Mouse (Mus musculus) forebrain, embryonic 11.5 days (tissue): ENCODE results near the gene Rad23a. TPM values are rescaled to one million over a fixed set of nuclear protein-coding genes. Genes with fewer than 3 reads are reported as not detected.

Source experiments
- ATAC-seq: fragments of 200-750 bp; cut with Nextera tagmentation; replicated peaks from 2 replicates; pipeline ENCODE4 v1.8.0; 2017; ENCODE audit warnings: moderate TSS enrichment; ENCODE audit not compliant: low FRiP score
- DNase-seq: peaks from one replicate; pipeline ENCODE4 v3.0.0-alpha.2; 2017; ENCODE audit warnings: low spot score
- H3K27ac ChIP-seq: fragments of 300-500 bp; sonication (generic); 2 replicates; pipeline ENCODE4 v1.5.1; 2014; ENCODE audit warnings: low read depth, low read length
- H3K27me3 ChIP-seq: fragments of 300-500 bp; sonication (generic); 2 replicates; pipeline ENCODE4 v1.6.1; 2014; ENCODE audit warnings: mild to moderate bottlenecking, low read length, mixed read lengths; ENCODE audit not compliant: control insufficient read depth, insufficient read depth
- H3K36me3 ChIP-seq: fragments of 300-500 bp; sonication (generic); 2 replicates; pipeline ENCODE4 v1.6.1; 2014; ENCODE audit warnings: mild to moderate bottlenecking, low read length, moderate library complexity, mixed read lengths; ENCODE audit not compliant: control insufficient read depth, insufficient read depth
- H3K4me1 ChIP-seq: fragments of 300-500 bp; sonication (generic); replicated peaks from 2 replicates; pipeline ENCODE4 v1.6.1; 2014; ENCODE audit warnings: low read length, mixed read lengths; ENCODE audit not compliant: control insufficient read depth, insufficient read depth
- H3K4me2 ChIP-seq: fragments of 300-500 bp; sonication (generic); 2 replicates; pipeline ENCODE4 v1.6.1; 2014; ENCODE audit warnings: low read depth, mild to moderate bottlenecking, low read length, moderate library complexity, mixed read lengths; ENCODE audit not compliant: severe bottlenecking
- H3K4me3 ChIP-seq: fragments of 300-500 bp; sonication (generic); 2 replicates; pipeline ENCODE4 v1.5.1; 2014; ENCODE audit warnings: low read depth, low read length
- H3K9ac ChIP-seq: fragments of 300-500 bp; sonication (generic); 2 replicates; pipeline ENCODE4 v1.6.1; 2014; ENCODE audit warnings: low read length
- H3K9me3 ChIP-seq: fragments of 300-500 bp; sonication (generic); 2 replicates; pipeline ENCODE4 v1.6.1; 2016; ENCODE audit warnings: low read length, mixed read lengths; ENCODE audit not compliant: control insufficient read depth
- WGBS: fragments of 180-500 bp; shearing (Covaris S2); extraction: QIAGEN DNeasy Blood & Tissue Kit; methylation state at CpG from one replicate; pipeline ENCODE4 v1.1.7; 2014; 5-methylcytosine and 5-hydroxymethylcytosine counted together
- polyA plus RNA-seq: library from polyadenylated mRNA; unstranded; fragments of >200 nt; fragmentation: Nextera tagmentation; extraction: Ambion mirVana; gene quantifications from 2 replicates; pipeline ENCODE4 v1.2.1, GENCODE M21; 2014

The Rad23a gene
- polyA plus RNA-seq, 1 experiment from 2014 or later: 110 TPM

DNA sequence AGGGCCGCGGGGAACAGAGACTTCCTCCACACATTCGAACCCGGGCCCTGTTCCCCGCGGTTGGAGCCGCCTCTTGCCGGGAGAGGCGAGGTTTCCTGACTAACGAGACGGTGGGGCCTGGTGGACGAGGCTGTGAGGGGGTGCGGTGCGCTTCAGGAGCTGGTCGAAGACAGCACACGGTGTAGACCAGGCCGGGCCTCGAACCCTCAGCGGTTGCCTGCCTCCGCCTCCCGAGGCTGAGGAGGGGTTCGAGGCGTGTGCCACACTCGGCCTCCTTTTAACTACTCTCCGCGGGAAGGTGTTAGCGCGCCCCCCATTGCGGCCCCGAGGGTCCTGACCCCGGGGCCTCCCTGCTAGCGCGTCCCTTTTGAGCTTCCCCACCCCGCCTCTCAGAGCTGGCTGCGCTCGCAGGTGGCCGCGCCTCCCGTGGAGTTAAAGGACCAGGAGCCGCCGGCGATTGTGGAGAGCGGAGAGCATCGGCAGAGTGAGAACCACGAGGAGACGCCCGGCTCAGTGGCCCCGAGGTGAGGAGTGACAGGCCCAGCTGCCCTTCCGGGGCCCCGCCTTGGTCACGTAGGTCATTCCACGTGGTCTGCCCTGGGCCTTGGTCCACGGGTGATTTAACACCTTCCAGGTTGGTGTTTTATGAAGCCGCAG, 32.0 kb upstream of the Rad23a start:
- Histone ChIP-seq H3K9me3 (no peaks in the 10 kb centered on the region), H3K27ac (no peak overlapping the region)
- 2% methylated on average over 53 of the region's 54 CpGs for WGBS

GRCm38 (mm10) chr8:84871376-84872308, 31.2 kb upstream of the Rad23a start, which contains the start of gene Syce2:
TSS of gene Syce2 (plus strand) at chr8:84872111.
- peak; percentile 76 for ATAC-seq
- Histone ChIP-seq H3K9me3 (no peaks in the 10 kb centered on the region), H3K27ac (no peak within 1 kb of the TSS), H3K4me3 (peak within 1 kb of the TSS; percentile 38), H3K27me3 (no peaks in the 10 kb centered on the region), H3K36me3 (peaks cover 6% of the 10 kb centered on the region), H3K4me1 (peaks cover 12% of the 10 kb centered on the region), H3K9ac (peak within 1 kb of the TSS; percentile 57), H3K4me2 (peak within 1 kb of the TSS; percentile 80)
- peak; percentile 89 for DNase-seq
- WGBS: 15% methylated on average over 44 of the region's 46 CpGs

More for the DNA sequence above, 32.0 kb upstream of the Rad23a start:
- DNase-seq: peak; percentile 77
- no peaks in the 10 kb centered on the region for H3K27me3 ChIP-seq
- ATAC-seq: peak; percentile 78
- H3K4me3 ChIP-seq: peak overlapping the region; percentile 38
- H3K4me2 ChIP-seq: peak overlapping the region; percentile 80
- peaks cover 12% of the 10 kb centered on the region for H3K4me1 ChIP-seq
- H3K36me3 ChIP-seq: peaks cover 6% of the 10 kb centered on the region; the same call in 1 of the 2 replicates
- peak overlapping the region; percentile 57 for H3K9ac ChIP-seq

GRCm38 (mm10) chr8:84856864-84857441, 16.5 kb upstream of the Rad23a start, which contains the start of gene Farsa:
TSS of gene Farsa (plus strand) at chr8:84856989.
- H3K4me1 ChIP-seq: no peaks in the 10 kb centered on the region; the same call in 1 of the 2 replicates
- H3K36me3 ChIP-seq: peaks cover 11% of the 10 kb centered on the region; the same call in 1 of the 2 replicates
- peak within 1 kb of the TSS; percentile 68 for H3K9ac ChIP-seq
- ATAC-seq: peak; percentile 91
- no peaks in the 10 kb centered on the region for H3K27me3 ChIP-seq
- no peaks in the 10 kb centered on the region for H3K9me3 ChIP-seq
- DNase-seq: peak; percentile 94
- H3K27ac ChIP-seq: no peak within 1 kb of the TSS
- H3K4me2 ChIP-seq: peak within 1 kb of the TSS; percentile 70
- peak within 1 kb of the TSS; percentile 86 for H3K4me3 ChIP-seq
- WGBS: under 1% methylated on average over 39 of the region's 39 CpGs

DNA sequence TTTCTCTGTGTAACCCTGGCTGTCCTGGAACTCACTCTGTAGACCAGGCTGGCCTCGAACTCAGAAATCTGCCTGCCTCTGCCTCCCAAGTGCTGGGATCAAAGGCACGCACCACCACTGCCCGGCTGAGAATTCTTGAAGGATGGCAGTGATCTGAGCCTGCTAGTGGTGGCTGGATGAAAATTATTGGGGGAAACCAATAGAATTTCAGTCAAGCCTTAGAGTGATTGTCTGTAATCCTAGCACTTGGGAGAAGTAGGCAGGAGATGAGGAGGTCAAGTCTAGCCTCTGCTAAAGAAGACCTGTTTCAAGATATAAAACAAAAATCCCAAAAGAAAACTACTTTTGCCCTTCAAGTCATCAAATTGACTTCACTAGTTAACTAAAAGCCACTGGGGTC, 16.0 kb upstream of the Rad23a start:
- Histone ChIP-seq H3K27me3 (no peaks in the 10 kb centered on the region), H3K9me3 (no peaks in the 10 kb centered on the region), H3K4me2 (no peak overlapping the region), H3K4me3 (peak overlapping the region; percentile 86; the same call in 1 of the 2 replicates), H3K4me1 (no peaks in the 10 kb centered on the region; the same call in 1 of the 2 replicates), H3K36me3 (peaks cover 9% of the 10 kb centered on the region; the same call in 1 of the 2 replicates), H3K27ac (no peak overlapping the region), H3K9ac (no peak overlapping the region; the same call in 1 of the 2 replicates)
- peak; percentile 58 for ATAC-seq
- no peak for DNase-seq
- WGBS: 88% methylated on average over 3 of the region's 3 CpGs

GRCm38 (mm10) chr8:84847684-84848435, 7.4 kb upstream of the Rad23a start:
- Histone ChIP-seq H3K27me3 (no peaks in the 10 kb centered on the region), H3K4me2 (peak overlapping the region; percentile 59; the same call in 1 of the 2 replicates), H3K4me3 (peak overlapping the region; percentile 98; the same call in 1 of the 2 replicates), H3K9me3 (no peaks in the 10 kb centered on the region), H3K4me1 (peaks cover 15% of the 10 kb centered on the region), H3K27ac (no peak overlapping the region; the same call in 1 of the 2 replicates), H3K36me3 (peaks cover 20% of the 10 kb centered on the region; the same call in 1 of the 2 replicates), H3K9ac (peak overlapping the region; percentile 77)
- ATAC-seq (no peak), DNase-seq (no peak)
- 67% methylated on average over 6 of the region's 6 CpGs for WGBS

- peaks cover 26% of the 10 kb centered on the region; the same call in 1 of the 2 replicates for H3K36me3 ChIP-seq
- peak within 1 kb of the TSS; percentile 66 for H3K27ac ChIP-seq
- 1% methylated on average over 55 of the region's 55 CpGs for WGBS
- peak within 1 kb of the TSS; percentile 98 for H3K4me3 ChIP-seq
- no peaks in the 10 kb centered on the region for H3K9me3 ChIP-seq
- DNase-seq: peak; percentile 100
- no peaks in the 10 kb centered on the region for H3K27me3 ChIP-seq
- peak; percentile 99 for ATAC-seq
- H3K9ac ChIP-seq: peak within 1 kb of the TSS; percentile 97
- peak within 1 kb of the TSS; percentile 85 for H3K4me2 ChIP-seq
- peaks cover 15% of the 10 kb centered on the region for H3K4me1 ChIP-seq
These were observed 6.5 kb upstream of the Rad23a start, which contains the start of gene Calr for GRCm38 (mm10) chr8:84846722-84847572. TSS of gene Calr (minus strand) at chr8:84846934.

DNA sequence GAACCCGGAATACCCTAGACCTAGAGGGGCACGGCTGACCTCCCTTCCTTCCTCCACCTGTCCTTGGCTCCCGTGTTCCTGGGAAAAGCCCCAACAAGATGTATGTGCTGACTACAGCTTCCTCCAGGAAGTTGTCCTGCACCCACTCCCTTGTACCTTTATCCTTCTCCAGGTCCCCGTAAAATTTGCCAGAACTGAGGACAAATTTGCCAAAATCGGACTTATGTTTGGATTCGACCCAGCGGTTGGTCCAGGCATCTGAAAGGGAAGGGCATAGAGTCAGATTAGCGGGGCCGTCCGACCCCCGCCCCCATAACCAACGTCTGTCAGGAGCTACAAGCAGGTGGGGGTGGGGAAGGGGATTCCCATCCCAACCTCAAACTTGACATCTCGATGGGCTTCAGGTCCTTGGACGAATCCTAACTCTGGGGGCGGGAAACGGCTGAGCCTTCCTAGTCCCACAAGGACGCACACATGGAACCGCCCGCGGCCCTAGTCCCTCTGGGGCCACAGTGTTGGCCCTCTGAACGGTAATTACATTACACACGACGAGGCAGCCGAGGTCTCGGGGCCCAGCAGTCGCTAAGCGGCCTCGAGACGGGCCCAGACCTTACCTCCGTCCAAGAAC, 5.7 kb upstream of the Rad23a start:
- Histone ChIP-seq H3K27me3 (no peaks in the 10 kb centered on the region), H3K9me3 (no peaks in the 10 kb centered on the region), H3K36me3 (peaks cover 30% of the 10 kb centered on the region; the same call in 1 of the 2 replicates), H3K4me1 (peaks cover 15% of the 10 kb centered on the region), H3K9ac (peak overlapping the region; percentile 97), H3K4me3 (peak overlapping the region; percentile 98), H3K4me2 (peak overlapping the region; percentile 85), H3K27ac (peak overlapping the region; percentile 66)
- no peak for ATAC-seq
- WGBS: under 1% methylated on average over 30 of the region's 30 CpGs
- DNase-seq: no peak
